Mouse (Mus musculus) E14TG2a.4 (cell line): ENCODE measurements around the gene Dnlz.

ENCODE experiments used
- H3K27me3 ChIP-seq: 2 replicates; pipeline ENCODE4 v1.6.1; 2014; ENCODE audit warnings: low read length, control low read depth; ENCODE audit not compliant: insufficient read depth
- H3K36me3 ChIP-seq: 2 replicates; pipeline ENCODE4 v1.6.1; 2014; ENCODE audit warnings: low read length, control low read depth; ENCODE audit not compliant: insufficient read depth
- H3K4me1 ChIP-seq: replicated peaks from 2 replicates; pipeline ENCODE4 v1.6.1; 2014; ENCODE audit warnings: low read depth, low read length, control low read depth
- H3K4me3 ChIP-seq: replicated peaks from 2 replicates; pipeline ENCODE4 v1.5.1; 2014; ENCODE audit warnings: mild to moderate bottlenecking, low read length
- H3K9me3 ChIP-seq: 2 replicates; pipeline ENCODE4 v1.6.1; 2014; ENCODE audit warnings: low read length, control low read depth
- CTCF ChIP-seq: conservative IDR thresholded peaks from 2 replicates; pipeline ENCODE4 v1.5.1; 2014; ENCODE audit warnings: low read length
- NANOG ChIP-seq: IDR thresholded peaks from 2 replicates; pipeline ENCODE4 v1.6.1; 2014; ENCODE audit warnings: borderline replicate concordance, low read length, mixed read lengths
- POU5F1 ChIP-seq: IDR thresholded peaks from 2 replicates; pipeline ENCODE4 v1.6.1; 2014; ENCODE audit warnings: low read length, borderline replicate concordance

Dnlz gene

DNA sequence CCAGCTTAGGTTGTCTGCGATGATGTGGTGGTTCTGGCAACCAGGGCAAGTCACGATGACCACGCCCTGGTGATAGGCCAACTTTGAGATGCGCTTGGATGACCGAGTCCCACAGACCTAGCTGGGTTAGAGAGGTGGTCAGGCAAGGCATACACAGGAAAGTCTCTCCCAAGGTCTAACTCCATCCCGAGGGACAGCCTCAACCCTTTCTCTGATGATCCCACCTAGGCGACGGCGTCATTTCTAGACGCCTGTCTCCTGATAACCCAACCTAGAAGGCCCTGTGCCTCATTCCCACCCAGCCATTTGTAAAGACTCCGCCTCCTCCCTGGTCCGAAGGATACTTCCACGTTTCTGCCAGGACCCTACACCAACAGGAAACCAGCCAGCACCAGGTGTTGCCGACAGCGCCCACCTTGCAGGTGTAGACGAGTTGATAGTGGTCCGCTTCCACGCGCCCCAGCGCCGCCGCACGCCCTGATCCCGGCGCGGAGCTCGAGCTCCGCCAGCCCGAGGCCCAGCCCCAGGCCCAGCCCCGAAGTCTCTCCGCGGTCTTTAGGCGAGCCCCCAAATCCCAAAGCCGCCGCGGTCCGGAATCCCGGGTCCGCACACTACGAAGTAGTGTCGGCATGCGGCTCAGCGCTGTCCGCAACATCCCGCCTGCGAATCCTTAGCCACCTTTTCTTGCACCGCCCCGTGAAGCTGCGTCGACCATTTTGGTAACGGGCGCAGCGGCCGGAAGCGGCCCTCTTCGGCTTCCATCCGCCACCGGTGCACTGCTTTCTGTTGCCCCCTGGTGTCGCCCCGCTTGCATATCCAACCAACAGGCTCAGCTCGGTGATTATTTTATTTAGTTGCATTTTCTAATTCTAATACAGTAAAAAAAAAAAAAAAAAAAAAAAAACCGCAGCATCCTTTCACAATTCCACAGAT, at the start of gene Dnlz:
TSS of gene Dnlz (minus strand) at position 753 of the 933 bp plus-strand sequence.
- H3K4me3 ChIP-seq = peak within 1 kb of the TSS; percentile 88
- peaks cover 38% of the 10 kb centered on the region for H3K4me1 ChIP-seq

DNA sequence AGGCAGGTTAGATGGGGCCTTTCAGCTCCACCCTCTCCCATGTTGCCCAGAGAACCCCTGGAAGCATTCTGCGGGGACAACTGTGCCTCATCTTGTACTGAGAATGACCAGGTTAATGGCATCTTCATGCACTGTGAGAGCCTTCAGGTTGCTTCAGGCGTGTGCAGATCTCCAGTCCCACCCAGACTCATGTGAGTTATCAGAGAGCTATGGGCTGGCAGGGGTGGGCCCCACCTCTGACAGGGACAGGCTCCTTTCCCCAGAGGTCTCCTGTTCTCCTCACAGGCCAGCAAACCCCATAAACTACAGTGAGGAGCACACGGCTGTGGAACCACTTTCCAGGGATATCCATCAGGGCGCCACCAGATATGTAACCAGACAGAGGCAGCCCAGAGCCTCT, 49.1 kb upstream of the Dnlz start:
- Histone ChIP-seq H3K4me1 (peaks cover 17% of the 10 kb centered on the region), H3K4me3 (no peak overlapping the region), H3K36me3 (peaks cover 69% of the 10 kb centered on the region), H3K27me3 (no peaks in the 10 kb centered on the region), H3K9me3 (no peaks in the 10 kb centered on the region)
- TF ChIP-seq NANOG = no peak
- TF ChIP-seq CTCF = no peak
- no peak for TF ChIP-seq POU5F1

More for the DNA sequence above, at the start of gene Dnlz:
- H3K9me3 ChIP-seq = no peaks in the 10 kb centered on the region
- H3K27me3 ChIP-seq = peaks cover 8% of the 10 kb centered on the region; the same call in 1 of the 2 replicates
- H3K36me3 ChIP-seq = peaks cover 22% of the 10 kb centered on the region
- no peak for TF ChIP-seq NANOG
- 0 out of 2 replicates have a peak, but pooled peaks have one; percentile 6 for TF ChIP-seq POU5F1
- TF ChIP-seq CTCF = peak; percentile 30

DNA sequence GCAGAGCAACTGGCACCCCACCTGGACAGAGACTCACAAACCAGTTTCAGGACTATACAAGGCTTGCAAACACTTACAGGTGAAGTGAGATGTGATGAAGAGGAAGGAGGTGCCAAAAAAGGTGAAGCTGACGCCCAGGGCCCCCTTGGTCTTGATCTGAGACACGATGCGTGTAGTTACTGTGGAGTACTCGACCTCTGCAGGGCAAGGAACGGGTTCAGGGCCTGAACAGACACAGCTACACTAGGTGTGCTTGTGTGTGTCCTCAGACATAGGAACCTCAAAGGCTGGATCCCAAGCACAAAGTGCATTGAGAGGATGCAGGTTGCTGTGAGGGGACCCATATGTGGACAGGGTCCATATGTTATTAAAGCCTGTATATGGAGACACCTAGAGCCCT, 48.4 kb upstream of the Dnlz start:
- Histone ChIP-seq H3K4me1 (peaks cover 17% of the 10 kb centered on the region), H3K9me3 (no peaks in the 10 kb centered on the region), H3K4me3 (no peak overlapping the region), H3K27me3 (no peaks in the 10 kb centered on the region), H3K36me3 (peaks cover 72% of the 10 kb centered on the region)
- TF ChIP-seq CTCF (no peak), NANOG (no peak), POU5F1 (no peak)

DNA sequence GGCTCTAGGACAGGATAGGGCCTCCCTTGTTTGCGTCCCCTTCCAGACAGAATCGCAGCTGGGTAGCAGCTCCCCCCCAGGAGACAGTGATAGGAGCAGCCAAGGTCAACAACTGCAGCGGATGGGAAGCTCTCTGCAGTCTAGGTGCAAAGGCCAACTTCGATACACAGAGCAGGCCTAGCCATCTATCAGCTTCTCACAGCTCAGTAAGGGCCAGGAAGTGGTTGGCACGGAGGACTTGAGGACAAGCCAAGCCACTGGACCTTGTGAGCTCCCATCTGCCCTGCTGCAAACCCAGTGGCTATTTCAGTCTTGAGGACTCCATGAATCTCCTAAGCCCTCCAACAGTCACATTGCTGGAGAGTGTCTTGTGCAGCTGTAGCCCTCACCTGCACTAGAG, 47.7 kb upstream of the Dnlz start:
- Histone ChIP-seq H3K9me3 (no peaks in the 10 kb centered on the region), H3K27me3 (no peaks in the 10 kb centered on the region), H3K36me3 (peaks cover 79% of the 10 kb centered on the region), H3K4me3 (no peak overlapping the region), H3K4me1 (peaks cover 15% of the 10 kb centered on the region)
- TF ChIP-seq CTCF = no peak
- no peak for TF ChIP-seq POU5F1
- no peak for TF ChIP-seq NANOG

DNA sequence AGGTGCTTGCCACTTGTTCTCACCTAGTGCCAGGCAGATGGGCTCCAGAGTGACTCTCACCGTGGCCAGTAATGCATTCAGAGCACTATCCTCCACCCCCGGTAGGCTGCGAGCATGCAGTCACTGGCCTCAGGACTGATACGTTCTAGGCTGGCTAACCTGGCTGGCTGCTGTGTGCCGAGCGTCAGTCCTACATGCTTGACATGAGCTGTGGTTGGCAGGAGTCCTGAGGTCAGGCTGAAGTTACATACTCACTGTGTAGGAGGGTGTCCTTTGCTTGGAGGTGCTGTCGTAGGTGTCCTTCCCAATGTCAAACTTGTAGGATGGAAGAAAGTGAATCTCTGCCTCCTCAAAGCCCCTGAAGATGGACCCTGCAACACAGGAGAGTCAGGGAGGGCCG, 47.1 kb upstream of the Dnlz start:
- TF ChIP-seq POU5F1 (no peak), NANOG (no peak), CTCF (no peak)
- Histone ChIP-seq H3K27me3 (no peaks in the 10 kb centered on the region), H3K4me1 (peaks cover 15% of the 10 kb centered on the region), H3K9me3 (no peaks in the 10 kb centered on the region), H3K36me3 (peaks cover 86% of the 10 kb centered on the region), H3K4me3 (no peak overlapping the region)

DNA sequence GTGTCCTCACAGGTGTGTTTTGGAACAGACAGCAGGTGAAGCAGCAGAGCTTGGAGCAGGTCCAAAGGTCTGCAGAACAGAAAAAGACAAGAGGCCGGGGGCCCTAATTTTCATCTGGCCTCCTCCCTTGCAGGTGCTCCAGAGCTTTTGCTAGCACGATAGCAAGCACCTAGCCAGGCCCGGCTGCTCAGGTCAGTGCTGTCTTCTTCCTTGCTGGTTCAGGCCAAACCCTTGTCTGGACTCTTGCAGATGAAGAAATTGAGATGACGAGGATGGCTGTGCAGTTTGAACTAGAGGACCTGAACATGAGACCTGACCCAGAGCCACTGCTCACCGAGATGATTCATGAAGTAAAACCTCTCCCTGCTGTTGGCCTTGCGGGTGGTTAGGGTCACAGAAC, 39.7 kb upstream of the Dnlz start:
- no peak for TF ChIP-seq POU5F1
- TF ChIP-seq CTCF = no peak
- no peak for TF ChIP-seq NANOG

DNA sequence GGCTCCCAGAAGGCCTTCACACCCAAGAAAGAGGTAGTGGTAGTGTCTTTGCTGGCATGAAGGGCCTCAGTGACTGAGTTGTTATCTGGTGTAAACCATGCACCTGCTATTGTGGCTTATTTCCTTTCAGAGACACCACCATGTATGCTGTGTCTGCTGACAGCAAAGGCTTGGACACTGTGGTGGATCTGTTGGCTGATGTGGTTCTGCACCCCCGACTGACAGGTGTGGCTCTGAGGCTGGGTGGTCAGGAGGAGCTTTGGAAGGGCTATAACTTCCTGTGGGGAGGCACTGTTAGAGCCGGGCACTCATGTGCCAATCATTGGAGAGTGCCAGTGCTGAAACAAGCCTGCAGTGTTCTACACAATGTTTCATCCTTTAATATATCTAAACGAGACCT, 39.0 kb upstream of the Dnlz start:
- Histone ChIP-seq H3K27me3 (no peaks in the 10 kb centered on the region), H3K9me3 (no peaks in the 10 kb centered on the region)
- TF ChIP-seq POU5F1 (no peak), NANOG (no peak), CTCF (no peak)

More for the DNA sequence above, 39.7 kb upstream of the Dnlz start:
- H3K4me3 ChIP-seq = no peak overlapping the region
- H3K9me3 ChIP-seq = no peaks in the 10 kb centered on the region
- H3K36me3 ChIP-seq = peaks cover 82% of the 10 kb centered on the region
- H3K27me3 ChIP-seq = no peaks in the 10 kb centered on the region
- peaks cover 31% of the 10 kb centered on the region for H3K4me1 ChIP-seq

DNA sequence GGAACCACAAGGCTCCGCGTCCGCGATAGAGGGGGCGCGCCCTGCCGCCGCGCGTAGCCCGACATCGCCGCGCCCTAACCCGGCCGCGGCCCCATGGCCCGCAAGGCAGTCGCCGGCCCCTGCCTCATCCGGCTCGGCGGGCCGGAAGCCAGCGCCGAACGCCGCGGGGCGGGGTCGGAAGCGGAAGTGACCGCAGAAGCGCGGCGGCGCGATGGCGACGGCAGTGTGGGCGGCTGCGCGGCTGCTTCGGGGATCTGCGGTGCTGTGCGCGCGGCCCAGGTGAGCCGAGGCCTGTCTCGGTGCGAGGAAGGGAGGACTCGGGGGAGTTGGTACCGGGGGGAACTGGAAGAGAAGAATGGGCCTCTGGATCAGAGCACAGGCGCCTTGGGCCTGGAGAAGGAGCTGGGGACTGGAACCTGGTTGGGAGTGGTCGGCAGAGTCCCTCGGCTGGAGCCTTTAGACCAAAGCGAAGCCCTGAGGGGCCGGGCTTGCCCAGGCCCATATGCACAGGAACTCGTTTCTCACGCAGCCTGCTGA, 37.3 kb upstream of the Dnlz start, which contains the start of the genes Entr1 and Pmpca:
TSS of gene Entr1 (minus strand) at position 163 of the 537 bp plus-strand sequence.
TSS of gene Pmpca (plus strand) at position 186 of the 537 bp plus-strand sequence.
- no peaks in the 10 kb centered on the region for H3K27me3 ChIP-seq
- no peak for TF ChIP-seq CTCF
- no peak for TF ChIP-seq POU5F1
- no peak for TF ChIP-seq NANOG
- peaks cover 31% of the 10 kb centered on the region for H3K4me1 ChIP-seq
- peaks cover 82% of the 10 kb centered on the region for H3K36me3 ChIP-seq
- peak within 1 kb of the TSS; percentile 97 for H3K4me3 ChIP-seq
- no peaks in the 10 kb centered on the region for H3K9me3 ChIP-seq

More for the DNA sequence above, 39.0 kb upstream of the Dnlz start:
- Histone ChIP-seq H3K4me3 (0 out of 2 replicates have a peak overlapping the region, but pooled peaks have one; percentile 97), H3K36me3 (peaks cover 82% of the 10 kb centered on the region), H3K4me1 (peaks cover 31% of the 10 kb centered on the region)
